Mouse (Mus musculus): ENCODE measurements around the gene Ralgps2.

Gene Ralgps2

DNA sequence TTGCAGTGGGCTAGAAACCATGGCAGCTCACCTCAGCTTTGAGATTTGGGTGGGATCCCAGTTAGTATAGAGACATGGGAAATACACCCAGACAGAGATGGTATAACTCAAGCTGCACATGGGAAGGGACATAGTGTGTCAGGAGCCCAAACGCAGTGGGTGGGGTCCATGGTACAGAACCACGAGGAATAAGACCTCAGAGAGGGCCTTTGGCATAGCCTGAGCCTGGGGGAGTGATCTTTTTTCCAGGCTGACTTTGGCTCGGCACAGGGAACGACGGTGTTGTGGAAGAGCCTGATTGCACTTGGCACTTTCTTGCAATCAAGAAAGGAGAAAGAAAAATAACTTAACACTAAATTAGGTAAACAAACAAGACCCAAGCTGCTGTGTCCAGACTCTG, 170.3 kb downstream of the Ralgps2 start:
- DNase-seq (ENCODE audit: low read depth): no peak

DNA sequence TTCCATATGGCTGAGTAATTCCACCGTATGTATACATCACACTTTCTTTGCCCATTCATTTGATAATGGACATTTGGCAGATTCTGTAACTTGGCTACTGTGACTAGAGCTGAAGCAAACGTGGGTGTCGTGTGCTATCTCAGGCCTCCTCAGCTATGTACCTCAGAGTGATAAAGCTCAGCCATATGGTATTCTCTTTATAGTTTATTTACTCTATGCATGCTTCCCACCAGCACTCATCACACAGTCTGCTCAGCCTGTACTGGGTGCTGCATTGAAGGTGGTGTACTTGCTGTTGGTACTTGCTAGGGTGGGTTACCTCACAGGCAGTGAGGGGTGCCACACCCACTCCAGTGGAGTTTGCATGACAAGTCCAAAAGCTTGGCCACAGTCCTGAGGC, 174.1 kb downstream of the Ralgps2 start:
- DNase-seq (ENCODE audit: low read depth): no peak

- no peak for DNase-seq (ENCODE audit: low read depth)
These were observed 174.8 kb downstream of the Ralgps2 start for GRCm38 (mm10) chr1:156764584-156764983.

DNA sequence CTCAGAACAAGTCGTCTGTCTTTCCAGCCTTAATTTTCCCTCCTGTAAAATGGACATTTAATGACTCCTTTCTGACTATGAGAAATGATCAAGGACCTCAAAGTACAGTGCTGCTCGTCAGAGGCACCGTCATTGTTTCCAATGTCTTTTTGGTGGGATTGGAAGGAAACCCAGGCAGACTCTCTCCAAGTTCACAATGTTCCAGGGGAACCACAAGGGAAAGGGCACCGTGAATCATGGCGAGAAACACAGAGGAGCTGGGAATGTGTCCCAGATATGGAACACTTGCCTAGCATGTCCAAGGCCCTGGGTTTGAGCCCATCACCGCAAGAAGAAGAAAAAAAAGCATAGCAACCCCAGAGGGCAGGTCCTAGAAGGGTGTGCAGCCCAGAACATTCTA, 176.1 kb downstream of the Ralgps2 start:
- no peak for DNase-seq (ENCODE audit: low read depth)

GRCm38 (mm10) chr1:156761430-156761801, 178.0 kb downstream of the Ralgps2 start:
- no peak for DNase-seq (ENCODE audit: low read depth)

GRCm38 (mm10) chr1:156760549-156761429, 178.6 kb downstream of the Ralgps2 start:
- DNase-seq (ENCODE audit: low read depth): no peak

GRCm38 (mm10) chr1:156758326-156758725, 181.1 kb downstream of the Ralgps2 start:
- DNase-seq (ENCODE audit: low read depth): no peak

DNA sequence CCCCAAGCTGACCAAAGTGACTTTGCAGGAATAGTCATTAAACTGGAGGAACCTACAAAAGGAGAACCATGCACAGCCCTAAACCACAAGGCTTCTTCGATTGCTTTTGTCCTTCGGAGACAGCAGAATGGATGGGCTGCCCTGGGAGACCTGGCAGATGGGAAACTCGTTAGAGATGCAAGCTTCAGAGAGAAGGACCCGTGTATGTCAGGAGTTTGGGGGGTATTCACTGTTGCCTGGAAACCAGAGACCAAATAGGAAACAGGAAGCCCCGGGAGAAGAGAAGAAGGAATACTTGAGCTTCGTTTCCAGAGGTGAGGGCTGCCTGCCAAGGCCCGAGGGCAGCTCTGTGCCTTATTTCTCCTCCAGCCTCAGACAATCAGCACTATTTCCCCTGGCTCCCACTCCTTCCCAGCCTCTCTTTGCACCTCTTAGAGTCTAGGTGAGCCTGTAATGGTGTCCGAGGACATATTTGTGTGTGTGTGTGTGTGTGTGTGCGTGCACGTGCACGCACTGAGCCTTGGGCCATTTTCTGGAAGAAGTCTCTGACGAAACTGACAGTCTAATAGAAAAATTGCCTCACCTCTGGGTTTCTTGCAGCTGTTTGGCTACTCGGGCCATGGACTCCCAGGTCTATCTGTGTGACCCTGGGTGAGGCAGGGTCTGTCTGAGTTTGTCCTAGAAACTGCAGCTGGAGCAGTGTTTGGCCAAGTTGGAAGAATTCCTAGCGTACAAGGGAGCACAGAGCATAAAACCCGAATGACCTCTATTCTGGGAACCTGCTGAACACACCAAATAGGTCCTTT, 184.6 kb downstream of the Ralgps2 start:
- DNase-seq (ENCODE audit: low read depth): no peak

Measured in fibroblast of lung, adult 2 months (primary cell).